Mouse (Mus musculus): ENCODE data around the gene Cfap74. TPM values are rescaled to one million over a fixed set of nuclear protein-coding genes. Genes with fewer than 3 reads are reported as not detected.

Gene Cfap74
- polyA plus RNA-seq, 1 experiment from 2014 or later: 0.79 TPM

GRCm38 (mm10) chr4:155451597-155451996, 42.6 kb downstream of the Cfap74 start:
- 34% methylated on average over 10 of the region's 10 CpGs for WGBS
- Histone ChIP-seq H3K4me2 (replicated peaks; ENCODE audit: low read depth) (no peak overlapping the region), H3K27me3 (ENCODE audit: control insufficient read depth, insufficient read depth, low read length) (no peaks in the 10 kb centered on the region), H3K4me1 (replicated peaks; ENCODE audit: control insufficient read depth, insufficient read depth) (no peaks in the 10 kb centered on the region), H3K4me3 (ENCODE audit: low read depth, low read length) (no peak overlapping the region), H3K36me3 (ENCODE audit: control insufficient read depth, insufficient read depth, low read length) (no peaks in the 10 kb centered on the region), H3K9me3 (ENCODE audit: control insufficient read depth, low read length) (no peaks in the 10 kb centered on the region), H3K9ac (ENCODE audit: low read length) (no peak overlapping the region), H3K27ac (replicated peaks) (no peak overlapping the region)
- ATAC-seq (ENCODE audit: low FRiP score, low TSS enrichment) (no peak), DNase-seq (ENCODE audit: low spot score) (no peak)
- TF ChIP-seq CTCF (IDR thresholded peaks at IDR 0.05; ENCODE audit: low read depth) (no peak), EP300 (optimal IDR thresholded peaks at IDR 0.05) (no peak)

DNA sequence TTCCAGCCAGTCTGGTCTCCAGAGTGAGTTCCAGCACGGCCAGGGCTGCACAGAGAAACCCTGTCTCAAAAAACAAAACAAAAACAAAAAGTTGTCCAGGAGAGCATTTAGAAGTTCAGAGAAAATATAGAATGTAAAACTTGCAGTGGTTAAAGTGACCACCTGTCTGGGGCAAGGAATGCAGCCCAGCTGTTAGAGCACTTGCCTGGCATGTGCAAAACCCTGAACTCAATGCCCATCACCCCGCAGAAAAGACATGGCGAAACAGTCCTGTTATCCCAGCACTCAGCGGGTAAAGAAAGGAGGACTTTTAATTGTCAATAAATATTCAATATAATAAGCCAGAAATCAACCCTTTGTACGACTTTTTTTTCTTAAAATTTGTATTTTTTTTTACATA, 49.6 kb downstream of the Cfap74 start:
- no peak for ATAC-seq (ENCODE audit: low FRiP score, low TSS enrichment)
- whole genome bisulfite sequencing: 74% methylated on average over 5 of the region's 5 CpGs

DNA sequence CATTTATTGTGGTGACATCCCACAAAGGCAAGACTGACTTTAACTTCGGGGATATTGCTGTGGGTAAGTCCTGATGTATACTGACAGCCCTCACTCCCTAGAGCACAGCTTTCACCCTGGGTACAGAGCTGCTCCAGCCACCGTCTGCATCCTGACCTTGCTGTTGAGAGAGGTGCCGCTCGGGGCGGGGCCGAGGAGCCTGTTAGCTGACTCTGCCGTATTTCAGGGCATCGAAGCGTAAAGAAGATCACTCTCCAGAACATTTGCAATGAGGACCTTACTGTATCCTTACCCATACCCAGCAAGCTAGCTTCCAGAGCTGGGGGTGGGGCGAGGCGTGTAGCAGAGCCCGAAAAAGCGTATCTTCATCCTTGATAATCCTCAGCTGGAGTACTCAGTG, 54.1 kb downstream of the Cfap74 start:
- no peak for DNase-seq (ENCODE audit: low spot score)
- Histone ChIP-seq H3K4me1 (replicated peaks; ENCODE audit: control insufficient read depth, insufficient read depth) (no peaks in the 10 kb centered on the region), H3K4me2 (replicated peaks; ENCODE audit: low read depth) (no peak overlapping the region), H3K36me3 (ENCODE audit: control insufficient read depth, insufficient read depth, low read length) (no peaks in the 10 kb centered on the region), H3K9ac (ENCODE audit: low read length) (no peak overlapping the region), H3K27me3 (ENCODE audit: control insufficient read depth, insufficient read depth, low read length) (no peaks in the 10 kb centered on the region), H3K9me3 (ENCODE audit: control insufficient read depth, low read length) (no peaks in the 10 kb centered on the region), H3K27ac (replicated peaks) (no peak overlapping the region), H3K4me3 (ENCODE audit: low read depth, low read length) (no peak overlapping the region)
- TF ChIP-seq CTCF (IDR thresholded peaks at IDR 0.05; ENCODE audit: low read depth) (no peak), EP300 (optimal IDR thresholded peaks at IDR 0.05) (no peak)
- ATAC-seq (ENCODE audit: low FRiP score, low TSS enrichment): no peak
- 72% methylated on average over 13 of the region's 13 CpGs for WGBS

More for the DNA sequence above, 49.6 kb downstream of the Cfap74 start:
- Histone ChIP-seq H3K4me1 (replicated peaks; ENCODE audit: control insufficient read depth, insufficient read depth) (no peaks in the 10 kb centered on the region), H3K27me3 (ENCODE audit: control insufficient read depth, insufficient read depth, low read length) (no peaks in the 10 kb centered on the region), H3K9me3 (ENCODE audit: control insufficient read depth, low read length) (no peaks in the 10 kb centered on the region), H3K36me3 (ENCODE audit: control insufficient read depth, insufficient read depth, low read length) (no peaks in the 10 kb centered on the region), H3K4me3 (ENCODE audit: low read depth, low read length) (no peak overlapping the region), H3K27ac (replicated peaks) (no peak overlapping the region), H3K9ac (ENCODE audit: low read length) (no peak overlapping the region), H3K4me2 (replicated peaks; ENCODE audit: low read depth) (no peak overlapping the region)
- no peak for DNase-seq (ENCODE audit: low spot score)
- TF ChIP-seq EP300 (optimal IDR thresholded peaks at IDR 0.05) (no peak), CTCF (IDR thresholded peaks at IDR 0.05; ENCODE audit: low read depth) (no peak)

DNA sequence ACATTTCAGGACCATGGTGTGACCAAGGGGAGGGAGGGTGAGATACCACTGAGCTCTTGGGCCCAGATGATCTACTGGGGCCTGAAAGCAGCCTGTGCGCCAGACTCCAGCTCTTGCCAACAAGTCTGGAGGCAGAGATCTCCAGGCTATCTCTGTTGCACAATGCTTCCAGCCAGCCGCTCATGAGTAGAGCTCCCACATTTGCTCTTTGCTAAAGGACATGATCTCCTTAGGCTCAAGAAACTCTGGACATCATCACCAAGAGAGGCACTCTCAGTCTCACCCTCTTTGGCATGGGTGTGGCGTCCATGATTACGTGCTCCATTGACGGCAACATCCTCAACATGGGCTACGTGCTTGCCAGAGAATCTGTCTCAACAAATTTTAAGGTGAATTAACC, 54.6 kb downstream of the Cfap74 start:
- 83% methylated on average over 6 of the region's 6 CpGs for WGBS
- H3K9me3 ChIP-seq (ENCODE audit: control insufficient read depth, low read length): no peaks in the 10 kb centered on the region
- ATAC-seq (ENCODE audit: low FRiP score, low TSS enrichment): no peak
- H3K27me3 ChIP-seq (ENCODE audit: control insufficient read depth, insufficient read depth, low read length): no peaks in the 10 kb centered on the region
- no peak overlapping the region for H3K4me3 ChIP-seq (ENCODE audit: low read depth, low read length)
- TF ChIP-seq CTCF (IDR thresholded peaks at IDR 0.05; ENCODE audit: low read depth): no peak
- TF ChIP-seq EP300 (optimal IDR thresholded peaks at IDR 0.05): no peak
- H3K36me3 ChIP-seq (ENCODE audit: control insufficient read depth, insufficient read depth, low read length): no peaks in the 10 kb centered on the region
- H3K27ac ChIP-seq (replicated peaks): no peak overlapping the region
- H3K4me1 ChIP-seq (replicated peaks; ENCODE audit: control insufficient read depth, insufficient read depth): no peaks in the 10 kb centered on the region
- DNase-seq (ENCODE audit: low spot score): no peak
- H3K9ac ChIP-seq (ENCODE audit: low read length): no peak overlapping the region
- H3K4me2 ChIP-seq (replicated peaks; ENCODE audit: low read depth): no peak overlapping the region

DNA sequence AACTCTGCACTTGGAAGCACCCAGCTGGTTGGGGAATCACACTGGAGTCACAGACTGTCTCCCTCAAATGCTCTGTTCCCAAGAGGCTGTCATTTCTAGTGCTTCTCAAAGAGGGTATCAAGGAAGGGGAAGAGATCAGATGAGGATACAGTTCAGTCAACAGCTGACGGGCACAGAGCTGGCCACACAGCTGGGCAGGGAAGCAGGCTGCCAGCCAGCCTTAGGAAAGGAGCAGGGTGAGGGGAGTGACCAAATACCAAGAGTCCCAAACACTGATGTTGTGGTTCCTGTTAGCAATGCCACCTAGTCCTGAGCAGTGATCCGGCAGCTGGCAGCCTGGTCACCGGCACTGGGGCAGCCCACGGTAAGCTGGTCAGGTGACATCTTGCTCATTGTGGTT, 55.1 kb downstream of the Cfap74 start:
- DNase-seq (ENCODE audit: low spot score) (no peak), ATAC-seq (ENCODE audit: low FRiP score, low TSS enrichment) (no peak)
- Histone ChIP-seq H3K4me2 (replicated peaks; ENCODE audit: low read depth) (no peak overlapping the region), H3K27ac (replicated peaks) (no peak overlapping the region), H3K36me3 (ENCODE audit: control insufficient read depth, insufficient read depth, low read length) (no peaks in the 10 kb centered on the region), H3K4me1 (replicated peaks; ENCODE audit: control insufficient read depth, insufficient read depth) (no peaks in the 10 kb centered on the region), H3K9ac (ENCODE audit: low read length) (no peak overlapping the region), H3K4me3 (ENCODE audit: low read depth, low read length) (no peak overlapping the region), H3K27me3 (ENCODE audit: control insufficient read depth, insufficient read depth, low read length) (no peaks in the 10 kb centered on the region), H3K9me3 (ENCODE audit: control insufficient read depth, low read length) (no peaks in the 10 kb centered on the region)
- TF ChIP-seq EP300 (optimal IDR thresholded peaks at IDR 0.05) (no peak), CTCF (IDR thresholded peaks at IDR 0.05; ENCODE audit: low read depth) (no peak)
- WGBS: 83% methylated on average over 4 of the region's 4 CpGs

GRCm38 (mm10) chr4:155465607-155466006, 56.6 kb downstream of the Cfap74 start:
- ATAC-seq (ENCODE audit: low FRiP score, low TSS enrichment): no peak
- Histone ChIP-seq H3K4me1 (replicated peaks; ENCODE audit: control insufficient read depth, insufficient read depth) (no peaks in the 10 kb centered on the region), H3K36me3 (ENCODE audit: control insufficient read depth, insufficient read depth, low read length) (no peaks in the 10 kb centered on the region), H3K27ac (replicated peaks) (no peak overlapping the region), H3K9ac (ENCODE audit: low read length) (no peak overlapping the region), H3K4me2 (replicated peaks; ENCODE audit: low read depth) (no peak overlapping the region), H3K4me3 (ENCODE audit: low read depth, low read length) (no peak overlapping the region), H3K9me3 (ENCODE audit: control insufficient read depth, low read length) (no peaks in the 10 kb centered on the region), H3K27me3 (ENCODE audit: control insufficient read depth, insufficient read depth, low read length) (no peaks in the 10 kb centered on the region)
- 70% methylated on average over 6 of the region's 6 CpGs for WGBS
- DNase-seq (ENCODE audit: low spot score): no peak
- TF ChIP-seq EP300 (optimal IDR thresholded peaks at IDR 0.05) (no peak), CTCF (IDR thresholded peaks at IDR 0.05; ENCODE audit: low read depth) (no peak)
